8 mouse cellular contexts compared by ENCODE assay signal in genomic region chr17:32946716-32947115, GRCm38 (mm10). TPM values are rescaled to one million over a fixed set of nuclear protein-coding genes. Genes with fewer than 3 reads are reported as not detected.
A peak's percentile ranks its signal among the peaks of the same experiment; 100 is the strongest.
DNase-seq lines count a peak whose midpoint lies in the region; ATAC-seq and TF ChIP-seq lines count a peak whose summit lies in the region.

No protein-coding gene starts in this region.

- H3K27ac ChIP-seq in heart, embryonic 10.5 days, result peak overlapping the region; percentile 83
- peak overlapping the region; percentile 4; the same call in 1 of the 2 replicates for H3K27ac ChIP-seq in hindbrain, embryonic 10.5 days
- peak overlapping the region; percentile 94 for H3K27ac ChIP-seq in lung, postnatal 0 days (ENCODE audit: low read length)

- H3K4me1 ChIP-seq in heart, embryonic 10.5 days, result peaks cover 12% of the 10 kb centered on the region
- 0 out of 2 replicates have a peak, but pooled peaks cover 2% of the 10 kb centered on the region for H3K4me1 ChIP-seq in hindbrain, embryonic 10.5 days (replicated peaks)
- H3K4me1 ChIP-seq in lung, postnatal 0 days (ENCODE audit: insufficient read depth, low read depth, low read length), result peaks cover 12% of the 10 kb centered on the region

- intact Hi-C loops in heart, postnatal 25 days (cut with DNase I), result loop anchor here (5.0 kb wide), 2 partner anchors 54 to 89 kb away; partner anchors contain the start of gene Zfp870

- no peaks in the 10 kb centered on the region for H3K9me3 ChIP-seq in heart, embryonic 10.5 days
- no peaks in the 10 kb centered on the region for H3K9me3 ChIP-seq in hindbrain, embryonic 10.5 days
- no peaks in the 10 kb centered on the region for H3K9me3 ChIP-seq in lung, postnatal 0 days (ENCODE audit: low read length)

- TF ChIP-seq CTCF in lung, postnatal 0 days (IDR thresholded peaks at IDR 0.05), result no peak

- H3K27me3 ChIP-seq in heart, embryonic 10.5 days (ENCODE audit: insufficient read depth, poor library complexity, severe bottlenecking), result no peaks in the 10 kb centered on the region
- H3K27me3 ChIP-seq in hindbrain, embryonic 10.5 days (ENCODE audit: insufficient read depth, poor library complexity, severe bottlenecking), result no peaks in the 10 kb centered on the region
- no peaks in the 10 kb centered on the region for H3K27me3 ChIP-seq in lung, postnatal 0 days (replicated peaks; ENCODE audit: insufficient read depth, low read length)

- no peak for DNase-seq in heart, embryonic 10.5 days (ENCODE audit: low spot score)
- DNase-seq in heart, postnatal 25 days (ENCODE audit: low spot score), result no peak
- peak; percentile 14 for DNase-seq in NIH3T3 (ENCODE audit: low read depth)
- DNase-seq in hindbrain, embryonic 10.5 days (ENCODE audit: low spot score), result no peak
- DNase-seq in lung, postnatal 0 days (ENCODE audit: low spot score), result peak; percentile 11
- no peak for DNase-seq in ovary, adult 18-20 months (ENCODE audit: low spot score)
- DNase-seq in urinary bladder, adult 18-20 months (ENCODE audit: low spot score in 2 of 2), result no peak
- no peak for DNase-seq in layer of hippocampus, adult 8-10 months (ENCODE audit: low spot score in 2 of 2)

- no peak for TF ChIP-seq EP300 in lung, postnatal 0 days (IDR thresholded peaks at IDR 0.05)

- H3K4me2 ChIP-seq in lung, postnatal 0 days (replicated peaks; ENCODE audit: low read depth, low read length), result peak overlapping the region; percentile 80

- peak overlapping the region; percentile 51 for H3K9ac ChIP-seq in lung, postnatal 0 days (replicated peaks; ENCODE audit: low read depth)

- ATAC-seq in lung, postnatal 0 days, result peak; percentile 14

- no peaks in the 10 kb centered on the region for H3K36me3 ChIP-seq in heart, embryonic 10.5 days
- no peaks in the 10 kb centered on the region for H3K36me3 ChIP-seq in hindbrain, embryonic 10.5 days
- no peaks in the 10 kb centered on the region for H3K36me3 ChIP-seq in lung, postnatal 0 days (ENCODE audit: insufficient read depth, low read length)

- whole genome bisulfite sequencing in heart, embryonic 10.5 days, result 56% methylated on average over 9 of the region's 9 CpGs
- 68% methylated on average over 9 of the region's 9 CpGs for WGBS in hindbrain, embryonic 10.5 days
- WGBS in lung, postnatal 0 days, result 31% methylated on average over 9 of the region's 9 CpGs

- peak overlapping the region; percentile 65 for H3K4me3 ChIP-seq in heart, embryonic 10.5 days
- H3K4me3 ChIP-seq in hindbrain, embryonic 10.5 days, result peak overlapping the region; percentile 41
- peak overlapping the region; percentile 70 for H3K4me3 ChIP-seq in lung, postnatal 0 days (ENCODE audit: low read depth, low read length)

RNA-seq across cellular contexts. Expression of gene Cyp4f13, which starts 0.5 kb away (rescaled TPM):
- 8.9 TPM in 2 replicates for polyA plus RNA-seq in heart, embryonic 10.5 days (2016; fragmentation: Nextera tagmentation; extraction: Ambion mirVana)
- total RNA-seq in heart, postnatal 25 days (2021), result 10 to 100 TPM; 10.9 to 12.3 TPM
- polyA plus RNA-seq in hindbrain, embryonic 10.5 days (2016; fragmentation: Nextera tagmentation; extraction: Ambion mirVana), result 3.5 and 4.3 TPM in 2 replicates
- 20.8 and 22.0 TPM in 2 replicates for polyA plus RNA-seq in lung, postnatal 0 days (2015; fragmentation: Nextera tagmentation; extraction: Ambion mirVana)
- 10 to 100 TPM; 29.2 to 42.1 (median 33.4) TPM for total RNA-seq in layer of hippocampus, adult 8-10 months (2022)

RNA-seq across cellular contexts. Expression of gene Zfp472, which starts 18.9 kb away (rescaled TPM):
- polyA plus RNA-seq in heart, embryonic 10.5 days (2016; fragmentation: Nextera tagmentation; extraction: Ambion mirVana), result 7.7 and 7.8 TPM in 2 replicates
- total RNA-seq in heart, postnatal 25 days (2021), result 1 to 10 TPM; 2.4 to 3.0 TPM
- 10.7 and 11.8 TPM in 2 replicates for polyA plus RNA-seq in hindbrain, embryonic 10.5 days (2016; fragmentation: Nextera tagmentation; extraction: Ambion mirVana)
- polyA plus RNA-seq in lung, postnatal 0 days (2015; fragmentation: Nextera tagmentation; extraction: Ambion mirVana), result 7.6 and 7.8 TPM in 2 replicates
- total RNA-seq in layer of hippocampus, adult 8-10 months (2022), result 1 to 10 TPM; 4.6 to 6.2 (median 5.2) TPM

RNA-seq across cellular contexts. Expression of gene Cyp4f14, which starts 29.6 kb away (rescaled TPM):
- not detected in 2 replicates for polyA plus RNA-seq in heart, embryonic 10.5 days (2016; fragmentation: Nextera tagmentation; extraction: Ambion mirVana)
- total RNA-seq in heart, postnatal 25 days (2021), result not detected
- not detected in 2 replicates for polyA plus RNA-seq in hindbrain, embryonic 10.5 days (2016; fragmentation: Nextera tagmentation; extraction: Ambion mirVana)
- not detected in 2 replicates for polyA plus RNA-seq in lung, postnatal 0 days (2015; fragmentation: Nextera tagmentation; extraction: Ambion mirVana)
- 1 to 10 TPM; 5.2 to 8.0 (median 6.4) TPM for total RNA-seq in layer of hippocampus, adult 8-10 months (2022)

RNA-seq across cellular contexts. Expression of gene Zfp952, which starts 46.2 kb away (rescaled TPM):
- 8.6 and 8.9 TPM in 2 replicates for polyA plus RNA-seq in heart, embryonic 10.5 days (2016; fragmentation: Nextera tagmentation; extraction: Ambion mirVana)
- total RNA-seq in heart, postnatal 25 days (2021), result 1 to 10 TPM; 6.4 to 7.6 TPM
- 13.2 and 13.9 TPM in 2 replicates for polyA plus RNA-seq in hindbrain, embryonic 10.5 days (2016; fragmentation: Nextera tagmentation; extraction: Ambion mirVana)
- polyA plus RNA-seq in lung, postnatal 0 days (2015; fragmentation: Nextera tagmentation; extraction: Ambion mirVana), result 7.3 and 8.4 TPM in 2 replicates
- total RNA-seq in layer of hippocampus, adult 8-10 months (2022), result 10 to 100 TPM; 16.1 to 19.9 (median 18.1) TPM

RNA-seq across cellular contexts. Expression of gene Zfp870, which starts 55.3 kb away (rescaled TPM):
- polyA plus RNA-seq in heart, embryonic 10.5 days (2016; fragmentation: Nextera tagmentation; extraction: Ambion mirVana), result 4.7 and 5.3 TPM in 2 replicates
- 10 to 100 TPM in 1 of 2 experiments, 1 to 10 TPM in 1; 9.3 to 10.4 TPM for total RNA-seq in heart, postnatal 25 days (2021)
- polyA plus RNA-seq in hindbrain, embryonic 10.5 days (2016; fragmentation: Nextera tagmentation; extraction: Ambion mirVana), result 6.9 and 7.4 TPM in 2 replicates
- polyA plus RNA-seq in lung, postnatal 0 days (2015; fragmentation: Nextera tagmentation; extraction: Ambion mirVana), result 3.9 and 4.9 TPM in 2 replicates
- 10 to 100 TPM in 3 of 4 experiments, 1 to 10 TPM in 1; 7.9 to 12.4 (median 11.4) TPM for total RNA-seq in layer of hippocampus, adult 8-10 months (2022)

Comparison
In these comparisons a context has a peak if more than half of its experiments do, and no peak if none do; other contexts are left out.
1. DNase-seq: peak in NIH3T3 (single experiment) and lung, postnatal 0 days (single experiment); none in heart, embryonic 10.5 days (single experiment), heart, postnatal 25 days (single experiment), hindbrain, embryonic 10.5 days (single experiment), ovary, adult 18-20 months (single experiment), urinary bladder, adult 18-20 months (0 of 2) and layer of hippocampus, adult 8-10 months (0 of 2).
2. H3K27ac ChIP-seq: peak in every context shown above with its lines; median percentile 94 in lung, postnatal 0 days; 83 in heart, embryonic 10.5 days; 4 in hindbrain, embryonic 10.5 days.
3. Peak in every context shown above with its lines, with median percentiles within 50 percentile points of each other: H3K4me3 ChIP-seq.